Mouse (Mus musculus): ENCODE measurements around the gene Gvin1.
"Not testable (repeated sequence)": the region's sequence is repeated elsewhere in the genome, so short reads cannot be mapped to it uniquely, and the experiment has no call there.

DNA sequence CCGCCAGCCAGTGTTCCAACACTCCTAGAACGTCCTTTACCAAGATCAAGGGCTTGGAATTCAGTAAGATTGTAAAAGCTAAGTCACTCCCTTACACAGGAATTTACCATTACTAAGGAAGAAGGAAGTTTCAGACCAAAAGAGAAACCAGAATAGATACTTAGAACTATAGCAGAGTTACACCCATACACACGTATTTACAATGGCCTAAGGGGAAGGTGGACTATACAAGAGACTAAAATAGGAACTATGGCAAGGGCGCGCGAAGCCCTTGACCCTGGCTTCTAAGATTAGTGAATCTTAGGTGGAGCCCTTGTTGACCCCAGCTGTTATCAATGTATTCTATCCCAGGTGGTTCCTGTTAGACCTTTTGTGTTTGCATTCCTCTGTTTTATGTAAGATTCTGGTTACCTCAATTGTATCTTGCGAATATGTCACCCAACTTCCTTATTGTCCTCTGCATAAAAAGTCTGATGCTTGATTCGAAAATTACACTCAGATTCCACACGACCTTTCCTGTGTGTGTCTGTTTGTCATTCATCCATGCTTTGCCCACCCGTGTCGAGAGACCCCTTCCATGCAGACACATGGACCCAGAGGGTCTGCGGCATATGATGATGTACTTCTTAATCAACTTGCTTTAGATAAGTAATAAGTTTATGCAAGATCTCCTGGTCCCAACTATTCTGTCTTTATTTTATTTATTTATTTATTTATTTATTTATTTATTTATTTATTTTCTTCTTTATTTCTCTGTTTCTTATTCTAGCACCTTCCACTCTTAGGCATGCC is 25.6 kb upstream of the Gvin1 start:
- TF ChIP-seq SMC3 (IDR thresholded peaks at IDR 0.05; ENCODE audit: low read depth, low read length); CTCF (IDR thresholded peaks at IDR 0.05 in 2 of 3, conservative IDR thresholded peaks at IDR 0.05 in 1 of 3; ENCODE audit: control insufficient read depth in 1 of 3, insufficient read depth in 1 of 3, low read depth in 2 of 3, low read length in 3 of 3, poor library complexity in 1 of 3, severe bottlenecking in 1 of 3); BHLHE40 (IDR thresholded peaks at IDR 0.05; ENCODE audit: borderline replicate concordance, low read depth, low read length): not testable (repeated sequence)

Measured in MEL (cell line).